Mouse (Mus musculus): ENCODE measurements at regions not wholly inside any gene's neighbourhood (a gene's known extent, or its start where the extent isn't known, plus 50 kb on each side); places are given as distances from the start of the nearest gene placed in this dataset.
A peak's percentile ranks its signal among the peaks of the same experiment; 100 is the strongest.

DNA sequence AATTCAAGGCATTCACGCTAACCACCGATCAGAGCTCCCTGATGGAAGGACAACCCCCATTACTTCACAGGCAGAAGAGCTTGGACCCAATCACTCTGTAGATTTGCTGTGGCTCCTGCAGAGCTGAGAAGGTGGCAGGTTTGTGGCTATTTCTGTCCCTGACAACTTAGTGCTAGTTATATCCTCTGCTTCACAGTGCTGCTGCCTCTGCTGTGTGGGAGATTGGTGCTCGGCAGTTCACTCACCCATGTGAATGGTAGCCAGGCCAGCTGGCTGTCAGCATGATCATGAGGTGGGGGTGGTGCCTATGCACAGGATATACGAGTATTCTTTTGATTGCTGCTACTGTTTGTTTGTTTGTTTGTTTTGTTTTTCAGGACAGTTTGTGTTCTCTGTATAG is 113.9 kb downstream of the Gm10131 start:
- Histone ChIP-seq H3K36me3 (ENCODE audit: control insufficient read depth, insufficient read depth, low read length) (no peaks in the 10 kb centered on the region), H3K4me3 (ENCODE audit: low read length) (no peak overlapping the region)
- no peak for ATAC-seq

DNA sequence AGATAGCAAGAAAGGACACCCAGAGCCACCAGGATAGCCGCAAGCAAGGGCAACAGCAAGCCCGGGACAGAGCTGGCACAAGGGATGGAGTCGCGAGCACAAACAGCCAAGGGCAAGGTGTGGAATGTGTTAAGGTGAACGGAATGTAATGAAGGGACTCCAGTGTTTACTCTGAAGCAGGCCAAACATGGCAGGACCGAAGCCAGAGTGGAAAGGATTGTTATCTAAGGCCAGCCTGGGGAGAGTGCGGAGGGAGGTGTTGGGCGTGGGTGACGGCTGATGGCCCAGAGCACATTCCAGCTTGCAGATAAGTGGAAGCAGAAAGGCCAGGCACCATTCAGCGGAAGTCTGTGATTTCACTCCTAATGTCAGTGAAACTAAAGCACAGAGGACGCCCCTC is 118.6 kb downstream of the Gm10131 start:
- Histone ChIP-seq H3K4me1 (ENCODE audit: control insufficient read depth, insufficient read depth, low read depth, low read length) (no peaks in the 10 kb centered on the region), H3K9ac (ENCODE audit: low read depth, low read length) (no peak overlapping the region), H3K9me3 (ENCODE audit: control insufficient read depth, low read length) (no peaks in the 10 kb centered on the region), H3K36me3 (ENCODE audit: control insufficient read depth, insufficient read depth, low read length) (no peaks in the 10 kb centered on the region), H3K4me2 (ENCODE audit: low read length) (no peak overlapping the region), H3K4me3 (ENCODE audit: low read length) (no peak overlapping the region), H3K27ac (ENCODE audit: low read depth, low read length) (no peak overlapping the region), H3K27me3 (replicated peaks; ENCODE audit: control insufficient read depth, insufficient read depth, low read length) (no peaks in the 10 kb centered on the region)
- WGBS = 73% methylated on average over 11 of the region's 11 CpGs
- no peak for ATAC-seq

More for the DNA sequence above, 113.9 kb downstream of the Gm10131 start:
- Histone ChIP-seq H3K9ac (ENCODE audit: low read depth, low read length) (no peak overlapping the region), H3K4me1 (ENCODE audit: control insufficient read depth, insufficient read depth, low read depth, low read length) (no peaks in the 10 kb centered on the region), H3K27ac (ENCODE audit: low read depth, low read length) (no peak overlapping the region), H3K27me3 (replicated peaks; ENCODE audit: control insufficient read depth, insufficient read depth, low read length) (no peaks in the 10 kb centered on the region), H3K9me3 (ENCODE audit: control insufficient read depth, low read length) (no peaks in the 10 kb centered on the region), H3K4me2 (ENCODE audit: low read length) (no peak overlapping the region)
- 55% methylated on average over 4 of the region's 4 CpGs for WGBS

DNA sequence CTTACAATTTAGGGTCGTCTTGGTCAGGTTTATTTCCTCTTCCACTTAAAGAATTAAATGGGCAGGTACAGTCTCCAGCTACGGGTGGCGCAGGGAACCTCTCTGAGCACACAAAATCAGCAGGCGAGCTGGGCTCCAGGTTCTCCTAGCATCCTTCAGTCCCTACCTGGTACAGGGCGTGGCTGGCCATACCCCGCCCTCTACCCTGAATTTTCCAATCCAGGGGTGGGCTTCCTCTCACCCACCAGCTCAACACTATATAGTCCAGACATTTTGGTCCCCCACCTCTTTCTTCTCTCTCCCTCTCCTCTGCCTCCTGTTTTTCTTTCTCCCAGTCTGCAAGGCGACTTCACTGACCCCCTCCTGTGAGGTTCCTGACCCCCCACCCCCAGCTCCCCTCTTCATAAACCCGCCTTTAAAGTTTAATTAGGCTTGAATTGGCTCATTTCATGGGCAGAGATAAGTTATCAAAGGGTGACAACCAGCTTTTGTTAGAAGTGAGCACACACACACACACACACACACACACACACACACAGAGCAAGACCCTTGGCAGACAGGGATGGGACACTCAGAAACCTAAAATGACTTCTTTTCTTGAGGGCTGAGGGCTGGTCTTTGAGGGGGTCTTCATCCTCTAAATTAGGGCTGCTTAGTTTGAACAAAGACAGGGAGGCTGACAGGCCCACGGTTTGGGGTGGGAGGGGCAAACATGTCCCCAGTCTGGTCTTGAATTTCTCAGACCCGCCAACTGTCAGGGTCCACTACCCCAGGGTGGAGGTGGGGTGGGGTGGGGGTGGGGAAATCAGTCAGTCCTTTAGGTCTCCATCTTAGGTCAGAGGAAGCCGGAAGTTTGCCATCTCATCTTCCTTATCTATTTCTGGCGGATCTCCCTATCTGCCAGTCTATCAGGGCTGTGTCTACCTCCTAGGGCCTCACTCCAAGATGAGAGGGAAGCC is 119.3 kb downstream of the Gm10131 start:
- no peak overlapping the region for H3K27ac ChIP-seq (ENCODE audit: low read depth, low read length)
- no peaks in the 10 kb centered on the region for H3K27me3 ChIP-seq (replicated peaks; ENCODE audit: control insufficient read depth, insufficient read depth, low read length)
- H3K9ac ChIP-seq (ENCODE audit: low read depth, low read length) = 0 out of 2 replicates have a peak overlapping the region, but pooled peaks have one; percentile 36
- H3K4me1 ChIP-seq (ENCODE audit: control insufficient read depth, insufficient read depth, low read depth, low read length) = no peaks in the 10 kb centered on the region
- peak overlapping the region; percentile 34 for H3K4me2 ChIP-seq (ENCODE audit: low read length)
- H3K4me3 ChIP-seq (ENCODE audit: low read length) = peak overlapping the region; percentile 12; the same call in 1 of the 2 replicates
- H3K9me3 ChIP-seq (ENCODE audit: control insufficient read depth, low read length) = no peaks in the 10 kb centered on the region
- no peaks in the 10 kb centered on the region for H3K36me3 ChIP-seq (ENCODE audit: control insufficient read depth, insufficient read depth, low read length)
- WGBS = 45% methylated on average over 12 of the region's 12 CpGs
- ATAC-seq = no peak

DNA sequence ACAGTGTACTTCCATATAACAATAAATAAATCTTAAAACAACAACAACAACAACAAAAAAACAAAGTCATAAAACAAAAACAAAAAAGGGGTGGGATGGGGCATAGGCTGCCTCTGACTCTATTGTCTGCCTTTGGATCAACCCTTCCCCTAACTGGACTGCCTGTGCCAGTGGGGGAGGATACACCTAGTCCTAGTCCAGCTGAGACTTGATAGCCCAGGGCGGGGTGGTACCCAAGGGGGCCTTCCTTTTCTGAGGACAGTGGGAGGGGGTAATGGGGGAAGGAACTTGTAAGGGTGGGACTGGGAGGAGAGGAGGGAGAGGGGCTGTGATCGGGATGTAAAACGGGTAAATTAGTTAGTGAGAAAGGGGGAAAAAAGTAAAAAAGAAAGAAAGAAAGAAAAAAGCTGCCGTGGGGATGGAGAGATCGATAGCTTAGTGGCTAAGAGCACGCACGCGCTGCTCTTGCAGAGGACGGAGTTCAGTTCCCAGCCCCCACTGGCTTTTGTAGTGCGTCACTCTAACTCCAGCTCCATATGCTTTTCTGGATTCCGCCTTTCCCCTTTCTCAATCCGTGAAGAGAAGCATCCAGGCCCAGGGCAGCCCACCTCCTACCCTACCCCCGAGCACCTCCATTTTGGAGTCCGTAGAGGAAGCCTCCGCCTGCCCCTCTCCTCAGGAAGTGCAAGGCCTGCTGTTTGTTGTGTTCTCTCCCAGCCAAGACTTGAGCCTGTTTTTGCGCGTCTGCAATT is 120.2 kb downstream of the Gm10131 start:
- Histone ChIP-seq H3K4me2 (ENCODE audit: low read length) (peak overlapping the region; percentile 34), H3K4me1 (ENCODE audit: control insufficient read depth, insufficient read depth, low read depth, low read length) (no peaks in the 10 kb centered on the region), H3K4me3 (ENCODE audit: low read length) (peak overlapping the region; percentile 12; the same call in 1 of the 2 replicates), H3K9ac (ENCODE audit: low read depth, low read length) (0 out of 2 replicates have a peak overlapping the region, but pooled peaks have one; percentile 36), H3K9me3 (ENCODE audit: control insufficient read depth, low read length) (no peaks in the 10 kb centered on the region), H3K36me3 (ENCODE audit: control insufficient read depth, insufficient read depth, low read length) (no peaks in the 10 kb centered on the region), H3K27me3 (replicated peaks; ENCODE audit: control insufficient read depth, insufficient read depth, low read length) (no peaks in the 10 kb centered on the region), H3K27ac (ENCODE audit: low read depth, low read length) (no peak overlapping the region)
- peak; percentile 72; the same call in 1 of the 2 replicates for ATAC-seq
- 19% methylated on average over 17 of the region's 17 CpGs for WGBS

DNA sequence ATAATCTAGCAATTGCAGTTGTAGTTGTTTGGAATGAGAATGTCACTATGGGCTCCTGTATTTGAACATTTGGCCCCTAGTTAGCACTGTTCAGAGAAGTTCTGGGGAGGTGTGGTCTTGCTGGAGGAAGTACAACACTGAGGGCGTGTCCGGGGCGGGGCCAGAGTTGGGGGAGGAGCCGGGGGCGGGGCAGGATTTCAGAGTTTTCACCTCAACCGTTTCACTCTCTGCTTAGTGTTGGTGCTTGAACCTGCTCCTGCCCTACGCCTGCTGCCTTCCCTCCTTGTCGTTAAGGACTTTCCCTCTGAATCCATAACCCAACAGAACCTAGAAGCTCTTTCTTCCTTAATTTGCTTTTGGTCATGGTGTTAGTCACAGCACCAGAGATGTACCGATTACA is 121.5 kb downstream of the Gm10131 start:
- Histone ChIP-seq H3K4me3 (ENCODE audit: low read length) (no peak overlapping the region), H3K27ac (ENCODE audit: low read depth, low read length) (no peak overlapping the region), H3K9me3 (ENCODE audit: control insufficient read depth, low read length) (no peaks in the 10 kb centered on the region), H3K27me3 (replicated peaks; ENCODE audit: control insufficient read depth, insufficient read depth, low read length) (no peaks in the 10 kb centered on the region), H3K4me2 (ENCODE audit: low read length) (no peak overlapping the region), H3K36me3 (ENCODE audit: control insufficient read depth, insufficient read depth, low read length) (no peaks in the 10 kb centered on the region), H3K4me1 (ENCODE audit: control insufficient read depth, insufficient read depth, low read depth, low read length) (no peaks in the 10 kb centered on the region), H3K9ac (ENCODE audit: low read depth, low read length) (no peak overlapping the region)
- 77% methylated on average over 9 of the region's 9 CpGs for WGBS
- no peak for ATAC-seq

DNA sequence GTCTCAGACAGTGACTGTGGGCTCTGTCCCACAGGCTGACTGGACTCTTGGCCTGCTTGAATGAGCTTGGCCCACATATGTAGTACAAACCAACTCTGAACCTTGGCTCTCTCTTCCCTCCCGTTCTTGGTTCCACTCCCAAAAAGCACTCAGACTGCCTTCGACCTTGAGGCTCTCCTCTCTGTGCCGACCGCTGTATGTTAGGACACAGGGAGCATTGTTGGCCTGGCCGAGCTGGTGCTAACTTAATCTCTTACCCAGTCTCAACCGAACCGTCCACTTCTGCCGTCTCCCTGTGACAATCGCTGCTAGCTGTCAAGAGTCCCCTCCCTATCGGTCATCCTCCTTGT is 123.8 kb downstream of the Gm10131 start:
- no peaks in the 10 kb centered on the region for H3K9me3 ChIP-seq (ENCODE audit: control insufficient read depth, low read length)
- H3K4me3 ChIP-seq (ENCODE audit: low read length) = no peak overlapping the region
- no peaks in the 10 kb centered on the region for H3K4me1 ChIP-seq (ENCODE audit: control insufficient read depth, insufficient read depth, low read depth, low read length)
- H3K9ac ChIP-seq (ENCODE audit: low read depth, low read length) = no peak overlapping the region
- H3K4me2 ChIP-seq (ENCODE audit: low read length) = no peak overlapping the region
- H3K27ac ChIP-seq (ENCODE audit: low read depth, low read length) = no peak overlapping the region
- no peaks in the 10 kb centered on the region for H3K27me3 ChIP-seq (replicated peaks; ENCODE audit: control insufficient read depth, insufficient read depth, low read length)
- WGBS = 82% methylated on average over 10 of the region's 10 CpGs
- H3K36me3 ChIP-seq (ENCODE audit: control insufficient read depth, insufficient read depth, low read length) = no peaks in the 10 kb centered on the region
- ATAC-seq = no peak

DNA sequence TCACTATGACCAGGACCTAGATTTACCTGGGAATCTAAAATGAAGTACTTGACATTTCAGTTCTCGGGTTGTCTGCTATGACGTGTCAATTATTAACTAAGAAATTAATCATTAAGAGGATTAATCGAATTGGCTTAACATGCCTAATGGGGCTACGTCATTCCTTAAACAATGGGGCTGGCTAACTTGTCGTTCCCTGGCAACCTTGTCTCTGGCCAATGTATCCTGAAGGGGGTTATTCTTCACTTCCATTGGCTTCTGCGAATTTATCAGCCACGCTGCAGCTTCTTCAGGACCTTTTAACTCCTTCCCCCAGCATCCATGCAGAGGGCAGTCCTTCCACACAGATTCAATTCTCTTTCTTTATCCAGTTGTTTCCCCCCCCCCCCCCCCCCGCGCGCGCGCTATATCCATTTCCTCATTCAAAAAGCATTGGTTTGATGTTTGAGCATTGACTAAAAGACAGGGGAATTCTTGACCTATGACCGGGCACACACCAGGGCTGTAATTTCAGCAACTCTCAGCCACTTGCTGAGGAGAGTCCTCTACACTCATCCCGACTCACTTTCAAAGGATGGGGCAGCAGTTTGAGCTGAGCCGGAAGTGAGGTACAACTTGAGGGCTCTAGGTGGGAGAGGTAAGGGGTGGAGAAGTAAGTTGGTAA is 124.3 kb downstream of the Gm10131 start:
- no peak for ATAC-seq
- no peaks in the 10 kb centered on the region for H3K9me3 ChIP-seq (ENCODE audit: control insufficient read depth, low read length)

DNA sequence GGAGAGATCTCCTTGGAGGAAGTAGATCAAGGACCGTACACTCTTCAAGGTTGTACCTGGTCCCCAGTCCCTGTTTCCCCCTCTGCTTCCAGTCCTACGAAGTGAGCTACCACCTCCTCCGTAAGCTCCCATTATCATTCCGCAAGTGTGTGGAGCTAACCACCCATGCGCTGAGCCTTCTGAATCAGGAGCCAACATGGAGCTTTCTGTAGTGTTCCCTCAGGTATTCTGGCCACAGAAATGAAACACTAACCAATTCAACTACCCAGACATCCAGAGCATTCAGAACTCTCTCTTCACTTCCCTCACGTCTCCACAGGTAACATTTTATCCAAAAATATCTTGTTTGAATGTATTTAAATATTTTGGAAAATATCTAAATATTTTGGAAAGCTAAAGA is 124.9 kb downstream of the Gm10131 start:
- H3K4me3 ChIP-seq (ENCODE audit: low read length) = no peak overlapping the region
- H3K27me3 ChIP-seq (replicated peaks; ENCODE audit: control insufficient read depth, insufficient read depth, low read length) = no peaks in the 10 kb centered on the region
- H3K4me1 ChIP-seq (ENCODE audit: control insufficient read depth, insufficient read depth, low read depth, low read length) = no peaks in the 10 kb centered on the region
- H3K9ac ChIP-seq (ENCODE audit: low read depth, low read length) = no peak overlapping the region
- no peaks in the 10 kb centered on the region for H3K36me3 ChIP-seq (ENCODE audit: control insufficient read depth, insufficient read depth, low read length)
- no peaks in the 10 kb centered on the region for H3K9me3 ChIP-seq (ENCODE audit: control insufficient read depth, low read length)
- H3K27ac ChIP-seq (ENCODE audit: low read depth, low read length) = no peak overlapping the region
- no peak for ATAC-seq
- no peak overlapping the region for H3K4me2 ChIP-seq (ENCODE audit: low read length)
- 94% methylated on average over 6 of the region's 6 CpGs for WGBS

More for the DNA sequence above, 124.3 kb downstream of the Gm10131 start:
- H3K36me3 ChIP-seq (ENCODE audit: control insufficient read depth, insufficient read depth, low read length) = no peaks in the 10 kb centered on the region
- no peak overlapping the region for H3K4me2 ChIP-seq (ENCODE audit: low read length)
- no peaks in the 10 kb centered on the region for H3K4me1 ChIP-seq (ENCODE audit: control insufficient read depth, insufficient read depth, low read depth, low read length)
- H3K9ac ChIP-seq (ENCODE audit: low read depth, low read length) = no peak overlapping the region
- no peak overlapping the region for H3K27ac ChIP-seq (ENCODE audit: low read depth, low read length)
- no peak overlapping the region for H3K4me3 ChIP-seq (ENCODE audit: low read length)
- WGBS = 64% methylated on average over 14 of the region's 15 CpGs
- H3K27me3 ChIP-seq (replicated peaks; ENCODE audit: control insufficient read depth, insufficient read depth, low read length) = no peaks in the 10 kb centered on the region
